Mouse (Mus musculus): ENCODE results near the gene Tnks1bp1.

Tnks1bp1 gene

DNA sequence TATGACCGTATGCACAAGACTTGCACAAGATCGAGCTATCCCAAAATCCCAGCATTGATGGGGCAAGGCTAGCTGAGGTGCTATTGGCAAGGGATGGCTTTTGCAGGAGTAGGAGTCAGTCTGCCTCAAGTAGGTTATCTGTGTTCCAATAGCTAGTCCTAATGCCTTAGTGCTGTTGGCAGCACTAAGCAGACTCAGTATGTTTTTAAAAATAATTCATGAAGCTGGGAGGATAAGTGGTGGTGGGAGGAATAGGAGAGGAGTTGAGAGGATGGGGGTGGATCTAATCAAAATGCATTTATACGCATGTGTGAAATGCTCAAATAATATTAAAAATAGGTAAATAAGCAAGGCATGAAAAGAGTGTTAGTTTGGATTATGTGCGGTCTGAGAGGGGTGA lies 43.5 kb downstream of the Tnks1bp1 start:
- no peak for DNase-seq (ENCODE audit: low spot score)

DNA sequence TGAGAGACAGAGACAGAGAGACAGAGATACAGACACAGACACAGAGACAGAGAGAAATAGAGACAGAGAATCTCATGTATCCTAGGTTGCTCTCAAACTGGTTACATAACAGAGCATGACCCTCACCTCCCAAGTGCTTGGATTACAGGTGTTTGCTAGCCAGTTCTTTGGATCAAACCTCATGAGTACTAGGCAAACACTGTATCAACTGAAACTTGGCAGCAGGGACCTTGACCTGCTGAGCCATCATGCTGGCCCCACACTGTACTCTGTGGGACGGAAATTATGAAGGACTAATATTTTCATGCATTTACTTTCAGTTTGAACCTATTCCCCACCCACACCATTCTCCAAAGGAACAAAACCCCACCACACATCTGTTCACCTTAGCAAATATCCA lies 45.6 kb downstream of the Tnks1bp1 start:
- no peak for DNase-seq (ENCODE audit: low spot score)

DNA sequence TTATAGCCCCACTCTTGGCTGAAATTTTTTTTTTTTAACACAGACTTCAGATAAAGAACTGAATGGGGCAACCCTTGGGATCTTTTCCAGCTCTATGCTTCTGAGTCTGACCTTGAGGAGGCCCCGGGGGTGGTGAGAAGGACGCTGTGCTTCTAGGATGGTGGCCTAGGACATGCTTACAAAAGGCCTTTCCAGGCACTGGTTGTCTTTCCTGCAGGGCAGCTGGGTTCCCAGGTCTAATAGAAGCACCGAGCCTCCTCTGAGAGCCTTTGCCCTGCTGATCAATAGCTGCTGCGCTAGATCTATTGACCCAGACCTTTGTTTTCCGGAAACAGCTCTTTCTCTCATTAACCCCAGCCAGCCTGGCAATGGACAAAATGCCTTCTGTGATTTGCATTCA lies 48.1 kb downstream of the Tnks1bp1 start:
- DNase-seq (ENCODE audit: low spot score): no peak

DNA sequence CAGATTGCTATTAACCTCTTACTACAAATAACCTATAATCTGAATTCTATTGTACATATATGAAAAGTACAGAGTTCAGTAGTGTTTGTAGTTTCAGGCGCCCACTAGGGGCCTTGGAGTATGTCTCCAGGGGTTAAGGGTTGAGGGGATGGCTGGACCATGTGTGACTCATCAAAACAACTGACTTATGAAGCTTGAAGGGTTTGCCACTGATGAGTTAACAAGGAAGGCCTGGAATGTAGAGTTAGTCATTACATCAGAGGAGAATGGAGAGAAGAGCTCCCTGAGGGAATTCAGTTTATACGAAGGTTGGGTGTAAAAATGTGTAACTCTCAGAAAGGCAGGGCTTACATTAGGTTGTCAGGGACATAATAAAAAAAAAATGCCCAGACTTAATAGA lies 50.2 kb downstream of the Tnks1bp1 start:
- DNase-seq (ENCODE audit: low spot score): no peak

DNA sequence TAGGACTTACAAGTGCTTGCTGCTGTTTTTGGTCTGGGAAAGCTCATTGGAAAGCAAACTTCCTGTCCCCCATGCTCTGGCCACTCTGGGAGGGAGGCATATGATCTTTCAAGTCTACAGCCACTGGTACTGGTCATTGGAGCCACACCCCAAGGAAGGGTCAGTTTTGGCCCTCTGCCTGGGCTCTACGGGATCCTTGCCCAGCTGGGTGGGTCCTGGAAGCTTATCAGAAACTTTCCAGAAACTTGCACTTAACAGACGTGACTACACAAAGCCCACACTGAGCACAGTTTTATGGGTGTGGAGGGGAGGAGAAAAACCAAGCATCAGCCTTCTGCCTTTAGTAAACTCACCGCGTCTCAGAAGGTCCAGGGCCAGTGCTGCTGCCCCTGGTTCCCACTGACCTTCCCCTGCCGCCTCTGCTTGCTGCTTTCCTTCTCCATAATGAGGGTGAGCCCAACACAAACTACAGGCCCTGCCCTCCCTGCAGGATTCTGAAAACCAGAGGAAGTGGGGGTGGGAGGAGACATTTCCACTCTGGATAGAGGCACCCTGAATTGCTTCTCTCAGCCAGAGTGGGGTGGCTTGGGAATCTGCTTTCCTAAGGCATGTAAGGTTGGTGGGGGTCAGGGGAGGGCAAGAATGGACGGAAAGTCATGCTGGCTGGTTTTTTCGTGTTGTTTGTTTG lies 51.1 kb downstream of the Tnks1bp1 start:
- no peak for DNase-seq (ENCODE audit: low spot score)

DNA sequence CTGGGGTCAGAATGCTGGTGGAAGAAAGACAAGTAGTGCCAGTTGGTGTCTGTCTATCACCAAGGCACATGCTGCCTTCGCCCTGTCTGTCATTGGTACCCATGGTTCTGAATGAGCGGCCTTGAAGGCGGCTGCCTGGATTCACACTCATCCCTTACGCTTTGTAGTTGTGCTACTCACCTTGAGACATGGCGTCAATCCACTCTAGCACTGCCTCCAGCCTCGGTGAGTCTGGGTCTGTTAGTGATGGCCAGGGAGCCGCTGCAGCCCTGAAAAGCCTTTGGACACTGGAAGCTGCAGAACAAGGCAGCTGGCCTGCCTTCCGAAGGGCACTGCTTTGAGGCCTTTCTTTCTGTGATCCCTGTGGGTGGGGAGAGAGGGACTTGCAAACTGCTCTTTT lies 55.4 kb downstream of the Tnks1bp1 start:
- DNase-seq (ENCODE audit: low spot score): no peak

DNA sequence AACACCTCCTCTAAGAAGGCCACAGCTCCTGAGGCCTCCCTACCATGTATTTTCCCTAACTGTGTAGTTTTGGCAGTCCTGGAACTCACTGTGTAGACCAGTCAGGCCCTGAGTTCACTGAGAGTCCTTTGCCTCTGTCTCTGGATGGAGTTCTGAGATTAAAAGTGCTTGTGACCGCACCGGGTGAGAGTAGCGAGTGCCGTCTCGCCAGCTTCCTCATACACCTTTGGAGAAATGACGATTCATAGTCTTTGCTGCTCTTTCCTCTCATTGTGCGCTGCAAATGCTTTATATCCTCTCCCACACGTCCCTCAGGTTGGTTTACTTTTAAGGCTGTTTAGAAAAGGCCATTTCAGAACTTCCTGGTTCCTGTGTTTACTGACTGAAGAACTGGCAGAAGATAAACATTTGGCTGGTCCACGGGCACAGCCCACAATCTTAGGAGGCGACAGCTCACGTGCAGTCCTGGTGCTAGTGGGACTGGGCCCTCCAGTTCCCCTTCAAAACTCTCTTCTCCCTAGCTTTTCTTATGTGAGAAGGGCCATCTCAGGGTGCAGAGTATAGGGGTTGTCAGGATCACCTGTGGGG lies 57.7 kb downstream of the Tnks1bp1 start:
- no peak for DNase-seq (ENCODE audit: low spot score)

DNA sequence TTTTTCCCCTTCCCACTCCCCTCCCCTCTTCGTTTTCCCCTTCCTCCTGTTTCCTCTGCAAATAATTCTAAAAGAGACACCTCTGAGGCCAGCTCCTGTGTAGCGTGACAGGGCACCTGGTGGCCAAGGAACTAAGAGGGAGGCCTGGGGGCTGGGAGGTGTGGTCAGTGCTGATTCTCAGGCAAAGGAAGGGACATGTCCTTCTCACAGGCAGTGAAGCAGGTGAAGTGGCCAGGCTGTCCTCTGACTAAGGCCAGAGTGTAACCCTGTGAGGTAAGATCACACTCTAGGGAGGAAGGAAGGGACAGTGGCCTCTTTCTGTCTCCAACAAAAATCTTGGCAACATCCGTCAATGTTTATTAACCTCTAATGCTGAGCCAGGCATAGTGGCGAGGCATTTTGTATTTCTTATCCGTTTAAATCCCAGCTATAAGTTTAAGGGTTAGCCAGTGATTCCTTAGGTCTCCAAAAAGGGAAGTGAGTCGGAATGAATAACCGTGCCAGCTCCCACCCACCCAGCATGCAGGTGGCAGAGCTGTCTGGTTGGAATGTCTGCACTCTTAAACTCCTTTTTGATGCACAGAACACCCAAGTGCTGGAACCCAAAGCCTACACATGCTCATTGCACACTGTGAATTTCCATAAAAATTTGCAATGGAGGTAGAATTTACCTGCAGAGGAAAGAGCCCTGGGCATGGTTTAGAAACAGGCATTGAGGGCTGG lies 58.4 kb downstream of the Tnks1bp1 start:
- no peak for DNase-seq (ENCODE audit: low spot score)

DNA sequence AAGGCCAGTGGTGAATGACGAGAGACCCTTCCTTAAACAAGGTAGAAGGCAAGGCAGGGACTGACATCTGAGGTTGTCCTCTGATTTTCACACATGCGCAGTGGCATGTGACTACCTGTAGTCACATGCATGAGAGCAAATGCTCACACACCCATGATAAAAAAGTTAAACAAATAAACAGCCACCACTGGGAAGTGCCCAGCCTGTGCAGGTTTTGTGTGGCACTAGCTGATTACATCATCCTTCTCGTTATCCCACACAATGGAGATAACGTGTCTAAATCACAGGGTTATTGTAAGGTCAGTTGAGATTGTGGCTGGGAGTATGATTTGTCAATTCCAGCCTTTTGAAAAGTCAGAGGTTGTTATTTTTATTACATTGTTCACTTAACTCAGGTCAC lies 59.1 kb downstream of the Tnks1bp1 start:
- no peak for DNase-seq (ENCODE audit: low spot score)

DNA sequence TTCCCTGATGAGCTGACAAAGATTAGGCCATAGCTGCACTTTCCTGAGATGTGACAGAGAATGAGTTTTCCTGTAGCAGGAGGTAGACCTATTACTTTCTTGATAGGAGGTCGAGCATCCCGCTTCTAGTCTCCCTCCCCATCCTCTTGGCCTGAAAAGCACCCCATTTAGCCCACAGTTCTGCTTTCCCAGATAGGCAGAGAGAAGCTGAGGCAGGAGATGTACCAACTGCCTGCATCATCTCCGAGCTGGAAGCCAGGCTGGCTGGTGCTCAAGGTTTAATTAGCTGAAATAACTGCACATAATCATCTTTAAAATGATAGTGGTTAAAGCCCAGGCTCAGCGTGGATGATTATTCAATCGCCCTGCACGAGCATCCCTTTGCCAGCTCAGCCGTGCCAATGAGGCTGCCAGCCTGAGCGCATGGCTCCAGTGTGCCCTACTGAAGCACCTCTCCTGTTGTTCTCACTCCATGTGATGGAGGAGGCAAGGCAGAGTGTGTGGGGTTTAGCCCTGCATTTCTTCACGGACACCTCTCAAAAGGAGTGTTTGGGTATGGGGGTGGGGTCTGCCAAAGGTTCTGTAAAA lies 62.6 kb downstream of the Tnks1bp1 start:
- DNase-seq (ENCODE audit: low spot score): no peak
